Mouse (Mus musculus): Measurements from ENCODE around the gene Asic2. TPM values are rescaled to one million over a fixed set of nuclear protein-coding genes. Genes with fewer than 3 reads are reported as not detected.
A peak's percentile ranks its signal among the peaks of the same experiment; 100 is the strongest.

Gene Asic2
- polyA plus RNA-seq, 1 experiment from 2014 or later: 1.7 TPM

GRCm38 (mm10) chr11:81940988-81941387 lies 27.3 kb downstream of the Asic2 start:
- Histone ChIP-seq H3K27me3 (ENCODE audit: low read depth, poor library complexity, severe bottlenecking) (no peaks in the 10 kb centered on the region), H3K9me3 (replicated peaks) (no peaks in the 10 kb centered on the region), H3K4me1 (no peaks in the 10 kb centered on the region), H3K27ac (replicated peaks) (no peak overlapping the region), H3K36me3 (no peaks in the 10 kb centered on the region), H3K4me3 (no peak overlapping the region)
- peak; percentile 21 for DNase-seq (ENCODE audit: low spot score)
- WGBS: 26% methylated on average over 1 of the region's 1 CpGs

- Histone ChIP-seq H3K4me1 (no peaks in the 10 kb centered on the region), H3K9me3 (replicated peaks) (no peaks in the 10 kb centered on the region), H3K36me3 (no peaks in the 10 kb centered on the region), H3K27ac (replicated peaks) (no peak overlapping the region), H3K4me3 (no peak overlapping the region), H3K27me3 (ENCODE audit: low read depth, poor library complexity, severe bottlenecking) (no peaks in the 10 kb centered on the region)
- DNase-seq (ENCODE audit: low spot score): no peak
- 93% methylated on average over 1 of the region's 1 CpGs for WGBS
These were observed 30.7 kb downstream of the Asic2 start for GRCm38 (mm10) chr11:81937516-81937915.

GRCm38 (mm10) chr11:81926393-81926792 lies 41.9 kb downstream of the Asic2 start:
- no peak overlapping the region for H3K4me3 ChIP-seq
- H3K9me3 ChIP-seq (replicated peaks): no peaks in the 10 kb centered on the region
- peak; percentile 33 for DNase-seq (ENCODE audit: low spot score)

GRCm38 (mm10) chr11:81923626-81924025 lies 44.6 kb downstream of the Asic2 start:
- DNase-seq (ENCODE audit: low spot score): no peak
- Histone ChIP-seq H3K27me3 (ENCODE audit: low read depth, poor library complexity, severe bottlenecking) (no peaks in the 10 kb centered on the region), H3K9me3 (replicated peaks) (no peaks in the 10 kb centered on the region), H3K4me1 (peaks cover 6% of the 10 kb centered on the region; the same call in 1 of the 2 replicates), H3K4me3 (no peak overlapping the region), H3K36me3 (no peaks in the 10 kb centered on the region), H3K27ac (replicated peaks) (no peak overlapping the region)
- 92% methylated on average over 4 of the region's 4 CpGs for WGBS

More at GRCm38 (mm10) chr11:81926393-81926792, 41.9 kb downstream of the Asic2 start:
- Histone ChIP-seq H3K27ac (replicated peaks) (no peak overlapping the region), H3K27me3 (ENCODE audit: low read depth, poor library complexity, severe bottlenecking) (no peaks in the 10 kb centered on the region), H3K36me3 (no peaks in the 10 kb centered on the region), H3K4me1 (peaks cover 9% of the 10 kb centered on the region; the same call in 1 of the 2 replicates)

- Histone ChIP-seq H3K9me3 (replicated peaks) (no peaks in the 10 kb centered on the region), H3K36me3 (no peaks in the 10 kb centered on the region), H3K4me1 (peaks cover 6% of the 10 kb centered on the region; the same call in 1 of the 2 replicates), H3K4me3 (no peak overlapping the region), H3K27ac (replicated peaks) (no peak overlapping the region), H3K27me3 (ENCODE audit: low read depth, poor library complexity, severe bottlenecking) (no peaks in the 10 kb centered on the region)
- 91% methylated on average over 2 of the region's 2 CpGs for WGBS
- no peak for DNase-seq (ENCODE audit: low spot score)
These were observed 45.2 kb downstream of the Asic2 start for GRCm38 (mm10) chr11:81923096-81923495.

- no peak overlapping the region for H3K4me3 ChIP-seq
- no peaks in the 10 kb centered on the region for H3K4me1 ChIP-seq
- H3K27ac ChIP-seq (replicated peaks): no peak overlapping the region; the same call in 1 of the 2 replicates
- H3K36me3 ChIP-seq: no peaks in the 10 kb centered on the region
- H3K9me3 ChIP-seq (replicated peaks): no peaks in the 10 kb centered on the region
- DNase-seq (ENCODE audit: low spot score): no peak
- WGBS: 84% methylated on average over 6 of the region's 6 CpGs
- H3K27me3 ChIP-seq (ENCODE audit: low read depth, poor library complexity, severe bottlenecking): no peaks in the 10 kb centered on the region
These were observed 52.8 kb downstream of the Asic2 start for GRCm38 (mm10) chr11:81915501-81915900.

GRCm38 (mm10) chr11:81913071-81913470 lies 55.2 kb downstream of the Asic2 start:
- no peak for DNase-seq (ENCODE audit: low spot score)
- H3K27me3 ChIP-seq (ENCODE audit: low read depth, poor library complexity, severe bottlenecking): no peaks in the 10 kb centered on the region
- H3K4me1 ChIP-seq: no peaks in the 10 kb centered on the region
- H3K9me3 ChIP-seq (replicated peaks): no peaks in the 10 kb centered on the region
- 89% methylated on average over 4 of the region's 4 CpGs for WGBS
- H3K4me3 ChIP-seq: no peak overlapping the region
- no peak overlapping the region for H3K27ac ChIP-seq (replicated peaks)
- no peaks in the 10 kb centered on the region for H3K36me3 ChIP-seq

GRCm38 (mm10) chr11:81909397-81909894 lies 58.8 kb downstream of the Asic2 start:
- no peak for DNase-seq (ENCODE audit: low spot score)
- no peaks in the 10 kb centered on the region for H3K36me3 ChIP-seq

GRCm38 (mm10) chr11:81908760-81909159 lies 59.5 kb downstream of the Asic2 start:
- Histone ChIP-seq H3K9me3 (replicated peaks) (no peaks in the 10 kb centered on the region), H3K27me3 (ENCODE audit: low read depth, poor library complexity, severe bottlenecking) (no peaks in the 10 kb centered on the region), H3K27ac (replicated peaks) (no peak overlapping the region), H3K36me3 (no peaks in the 10 kb centered on the region), H3K4me1 (no peaks in the 10 kb centered on the region), H3K4me3 (no peak overlapping the region)
- 85% methylated on average over 1 of the region's 1 CpGs for WGBS
- DNase-seq (ENCODE audit: low spot score): no peak

More at GRCm38 (mm10) chr11:81909397-81909894, 58.8 kb downstream of the Asic2 start:
- no peak overlapping the region for H3K4me3 ChIP-seq
- no peaks in the 10 kb centered on the region for H3K9me3 ChIP-seq (replicated peaks)
- WGBS: 82% methylated on average over 5 of the region's 5 CpGs
- H3K27me3 ChIP-seq (ENCODE audit: low read depth, poor library complexity, severe bottlenecking): no peaks in the 10 kb centered on the region
- no peaks in the 10 kb centered on the region for H3K4me1 ChIP-seq
- no peak overlapping the region for H3K27ac ChIP-seq (replicated peaks)

- Histone ChIP-seq H3K36me3 (no peaks in the 10 kb centered on the region), H3K9me3 (replicated peaks) (no peaks in the 10 kb centered on the region), H3K27ac (replicated peaks) (no peak overlapping the region), H3K4me1 (peaks cover 19% of the 10 kb centered on the region), H3K4me3 (no peak overlapping the region), H3K27me3 (ENCODE audit: low read depth, poor library complexity, severe bottlenecking) (0 out of 2 replicates have a peak, but pooled peaks cover 3% of the 10 kb centered on the region)
- DNase-seq (ENCODE audit: low spot score): no peak
These were observed 65.9 kb downstream of the Asic2 start for GRCm38 (mm10) chr11:81902318-81902717.

- WGBS: 6% methylated on average over 8 of the region's 8 CpGs
- H3K36me3 ChIP-seq: no peaks in the 10 kb centered on the region
- no peak overlapping the region for H3K4me3 ChIP-seq
These were observed 70.5 kb downstream of the Asic2 start for GRCm38 (mm10) chr11:81897547-81898354.

GRCm38 (mm10) chr11:81896511-81896910 lies 71.7 kb downstream of the Asic2 start:
- H3K36me3 ChIP-seq: no peaks in the 10 kb centered on the region
- DNase-seq (ENCODE audit: low spot score): no peak
- H3K27ac ChIP-seq (replicated peaks): no peak overlapping the region
- peaks cover 22% of the 10 kb centered on the region for H3K4me1 ChIP-seq
- WGBS: 88% methylated on average over 6 of the region's 6 CpGs
- H3K4me3 ChIP-seq: no peak overlapping the region
- 0 out of 2 replicates have a peak, but pooled peaks cover 3% of the 10 kb centered on the region for H3K27me3 ChIP-seq (ENCODE audit: low read depth, poor library complexity, severe bottlenecking)
- no peaks in the 10 kb centered on the region for H3K9me3 ChIP-seq (replicated peaks)

More at GRCm38 (mm10) chr11:81897547-81898354, 70.5 kb downstream of the Asic2 start:
- H3K4me1 ChIP-seq: peaks cover 22% of the 10 kb centered on the region
- DNase-seq (ENCODE audit: low spot score): peak; percentile 22
- H3K9me3 ChIP-seq (replicated peaks): no peaks in the 10 kb centered on the region
- H3K27me3 ChIP-seq (ENCODE audit: low read depth, poor library complexity, severe bottlenecking): 0 out of 2 replicates have a peak, but pooled peaks cover 3% of the 10 kb centered on the region
- peak overlapping the region; percentile 61 for H3K27ac ChIP-seq (replicated peaks)

- H3K9me3 ChIP-seq (replicated peaks): no peaks in the 10 kb centered on the region
- 67% methylated on average over 9 of the region's 9 CpGs for WGBS
- no peak for DNase-seq (ENCODE audit: low spot score)
- no peaks in the 10 kb centered on the region for H3K27me3 ChIP-seq (ENCODE audit: low read depth, poor library complexity, severe bottlenecking)
- no peak overlapping the region for H3K27ac ChIP-seq (replicated peaks)
- peaks cover 12% of the 10 kb centered on the region for H3K4me1 ChIP-seq
- no peaks in the 10 kb centered on the region for H3K36me3 ChIP-seq
- H3K4me3 ChIP-seq: no peak overlapping the region
These were observed 96.6 kb downstream of the Asic2 start for GRCm38 (mm10) chr11:81871506-81872213.
